Mouse (Mus musculus) liver, embryonic 16.5 days (tissue): ENCODE results near the gene Dhrs4. TPM values are rescaled to one million over a fixed set of nuclear protein-coding genes. Genes with fewer than 3 reads are reported as not detected.

Experiments
- ATAC-seq: fragments of 200-750 bp; cut with Nextera tagmentation; 2 replicates; pipeline ENCODE4 v1.8.0; 2017; ENCODE audit warnings: low read depth, mild to moderate bottlenecking, moderate number of reproducible peaks, moderate library complexity
- H3K27ac ChIP-seq: fragments of 300-500 bp; sonication (generic); 2 replicates; pipeline ENCODE4 v1.5.1; 2014; ENCODE audit warnings: mild to moderate bottlenecking, low read length
- H3K27me3 ChIP-seq: fragments of 300-500 bp; sonication (generic); 2 replicates; pipeline ENCODE4 v1.6.1; 2014; ENCODE audit warnings: low read depth, low read length, mixed read lengths; ENCODE audit not compliant: control insufficient read depth, insufficient read depth
- H3K36me3 ChIP-seq: fragments of 300-500 bp; sonication (generic); 2 replicates; pipeline ENCODE4 v1.6.1; 2014; ENCODE audit warnings: mild to moderate bottlenecking; ENCODE audit not compliant: control insufficient read depth, insufficient read depth
- H3K4me1 ChIP-seq: fragments of 300-500 bp; sonication (generic); 2 replicates; pipeline ENCODE4 v1.6.1; 2014; ENCODE audit warnings: low read depth, low read length, mixed read lengths; ENCODE audit not compliant: control insufficient read depth
- H3K4me2 ChIP-seq: fragments of 300-500 bp; sonication (generic); 2 replicates; pipeline ENCODE4 v1.6.1; 2014; ENCODE audit warnings: low read depth, low read length, mixed read lengths
- H3K4me3 ChIP-seq: fragments of 300-500 bp; sonication (generic); 2 replicates; pipeline ENCODE4 v1.5.1; 2014; ENCODE audit warnings: low read depth, mild to moderate bottlenecking, low read length
- H3K9ac ChIP-seq: fragments of 300-500 bp; sonication (generic); 2 replicates; pipeline ENCODE4 v1.6.1; 2014; ENCODE audit warnings: low read depth, low read length
- H3K9me3 ChIP-seq: fragments of 300-500 bp; sonication (generic); replicated peaks from 2 replicates; pipeline ENCODE4 v1.6.1; 2016; ENCODE audit warnings: low read length; ENCODE audit not compliant: control insufficient read depth
- WGBS: fragments of 180-500 bp; shearing (Covaris S2); extraction: QIAGEN DNeasy Blood & Tissue Kit; methylation state at CpG from one replicate; pipeline ENCODE4 v1.1.7; 2014; ENCODE audit not compliant: insufficient replicate concordance; 5-methylcytosine and 5-hydroxymethylcytosine counted together
- polyA plus RNA-seq: library from polyadenylated mRNA; unstranded; fragments of >200 nt; fragmentation: Nextera tagmentation; extraction: Ambion mirVana; gene quantifications from 2 replicates; pipeline ENCODE4 v1.2.1, GENCODE M21; 2015

Dhrs4 gene
- 88.8 and 91.2 TPM in 2 replicates for polyA plus RNA-seq

GRCm38 (mm10) chr14:55478651-55479599 is at the start of gene Dhrs4:
TSS of gene Dhrs4 (plus strand) at chr14:55478758.
- under 1% methylated on average over 38 of the region's 38 CpGs for WGBS
- H3K4me2 ChIP-seq = peak within 1 kb of the TSS; percentile 88
- ATAC-seq = peak; percentile 90
- peak within 1 kb of the TSS; percentile 96 for H3K27ac ChIP-seq
- H3K4me1 ChIP-seq = peaks cover 46% of the 10 kb centered on the region
- no peaks in the 10 kb centered on the region for H3K9me3 ChIP-seq
- peaks cover 3% of the 10 kb centered on the region; the same call in 1 of the 2 replicates for H3K36me3 ChIP-seq
- no peaks in the 10 kb centered on the region for H3K27me3 ChIP-seq
- H3K9ac ChIP-seq = peak within 1 kb of the TSS; percentile 94
- peak within 1 kb of the TSS; percentile 85 for H3K4me3 ChIP-seq

GRCm38 (mm10) chr14:55430255-55430654 is 48.3 kb upstream of the Dhrs4 start:
- no peaks in the 10 kb centered on the region for H3K27me3 ChIP-seq
- no peaks in the 10 kb centered on the region for H3K4me1 ChIP-seq
- WGBS = 31% methylated on average over 4 of the region's 4 CpGs
- H3K36me3 ChIP-seq = no peaks in the 10 kb centered on the region
- no peak overlapping the region for H3K4me2 ChIP-seq
- H3K9ac ChIP-seq = no peak overlapping the region
- no peak for ATAC-seq
- no peaks in the 10 kb centered on the region for H3K9me3 ChIP-seq
- no peak overlapping the region for H3K27ac ChIP-seq
- H3K4me3 ChIP-seq = no peak overlapping the region

GRCm38 (mm10) chr14:55433052-55433451 is 45.5 kb upstream of the Dhrs4 start:
- no peaks in the 10 kb centered on the region for H3K27me3 ChIP-seq
- H3K9ac ChIP-seq = no peak overlapping the region
- 38% methylated on average over 1 of the region's 1 CpGs for WGBS
- H3K4me2 ChIP-seq = no peak overlapping the region
- H3K27ac ChIP-seq = no peak overlapping the region
- H3K4me1 ChIP-seq = no peaks in the 10 kb centered on the region
- ATAC-seq = no peak
- H3K36me3 ChIP-seq = no peaks in the 10 kb centered on the region
- no peak overlapping the region for H3K4me3 ChIP-seq
- H3K9me3 ChIP-seq = no peaks in the 10 kb centered on the region

GRCm38 (mm10) chr14:55434825-55435224 is 43.7 kb upstream of the Dhrs4 start:
- H3K4me1 ChIP-seq = no peaks in the 10 kb centered on the region
- H3K36me3 ChIP-seq = no peaks in the 10 kb centered on the region
- H3K27me3 ChIP-seq = no peaks in the 10 kb centered on the region
- no peak overlapping the region for H3K27ac ChIP-seq
- H3K4me3 ChIP-seq = no peak overlapping the region
- 69% methylated on average over 3 of the region's 3 CpGs for WGBS
- no peak overlapping the region for H3K4me2 ChIP-seq
- no peak overlapping the region for H3K9ac ChIP-seq
- ATAC-seq = no peak
- H3K9me3 ChIP-seq = no peaks in the 10 kb centered on the region

- H3K36me3 ChIP-seq = no peaks in the 10 kb centered on the region
- ATAC-seq = no peak
- H3K4me1 ChIP-seq = no peaks in the 10 kb centered on the region
- no peak overlapping the region for H3K9ac ChIP-seq
- no peak overlapping the region for H3K27ac ChIP-seq
- H3K9me3 ChIP-seq = no peaks in the 10 kb centered on the region
- WGBS = 66% methylated on average over 8 of the region's 8 CpGs
- no peak overlapping the region for H3K4me3 ChIP-seq
- no peaks in the 10 kb centered on the region for H3K27me3 ChIP-seq
- H3K4me2 ChIP-seq = no peak overlapping the region
Observed at GRCm38 (mm10) chr14:55437118-55437517, 41.4 kb upstream of the Dhrs4 start.

GRCm38 (mm10) chr14:55438193-55438784 is 40.3 kb upstream of the Dhrs4 start:
- no peaks in the 10 kb centered on the region for H3K36me3 ChIP-seq
- no peak overlapping the region for H3K4me3 ChIP-seq
- H3K27me3 ChIP-seq = no peaks in the 10 kb centered on the region
- H3K9me3 ChIP-seq = no peaks in the 10 kb centered on the region
- ATAC-seq = no peak
- no peaks in the 10 kb centered on the region for H3K4me1 ChIP-seq
- 20% methylated on average over 6 of the region's 6 CpGs for WGBS
- H3K9ac ChIP-seq = no peak overlapping the region
- H3K27ac ChIP-seq = no peak overlapping the region
- H3K4me2 ChIP-seq = no peak overlapping the region

- WGBS = 73% methylated on average over 2 of the region's 2 CpGs
Observed at GRCm38 (mm10) chr14:55457693-55458092, 20.9 kb upstream of the Dhrs4 start.

GRCm38 (mm10) chr14:55458273-55458672 is 20.3 kb upstream of the Dhrs4 start:
- H3K4me3 ChIP-seq = no peak overlapping the region
- H3K4me1 ChIP-seq = no peaks in the 10 kb centered on the region
- no peak overlapping the region for H3K9ac ChIP-seq
- H3K9me3 ChIP-seq = no peaks in the 10 kb centered on the region
- no peak overlapping the region for H3K27ac ChIP-seq
- H3K36me3 ChIP-seq = no peaks in the 10 kb centered on the region
- H3K4me2 ChIP-seq = no peak overlapping the region
- ATAC-seq = peak; percentile 50; the same call in 1 of the 2 replicates
- WGBS = 8% methylated on average over 10 of the region's 10 CpGs
- H3K27me3 ChIP-seq = no peaks in the 10 kb centered on the region; the same call in 1 of the 2 replicates

More at GRCm38 (mm10) chr14:55457693-55458092, 20.9 kb upstream of the Dhrs4 start:
- Histone ChIP-seq H3K9me3 (no peaks in the 10 kb centered on the region), H3K27ac (no peak overlapping the region), H3K4me3 (no peak overlapping the region), H3K27me3 (no peaks in the 10 kb centered on the region; the same call in 1 of the 2 replicates), H3K36me3 (no peaks in the 10 kb centered on the region), H3K9ac (no peak overlapping the region), H3K4me2 (no peak overlapping the region), H3K4me1 (no peaks in the 10 kb centered on the region)
- ATAC-seq = no peak

- Histone ChIP-seq H3K27ac (no peak overlapping the region), H3K36me3 (no peaks in the 10 kb centered on the region), H3K9me3 (no peaks in the 10 kb centered on the region), H3K4me1 (no peaks in the 10 kb centered on the region), H3K9ac (no peak overlapping the region), H3K4me2 (no peak overlapping the region), H3K27me3 (no peaks in the 10 kb centered on the region; the same call in 1 of the 2 replicates), H3K4me3 (no peak overlapping the region)
- ATAC-seq = no peak
- WGBS = 70% methylated on average over 3 of the region's 3 CpGs
Observed at GRCm38 (mm10) chr14:55458761-55459160, 19.8 kb upstream of the Dhrs4 start.
